Mouse (Mus musculus) yolk sac, embryonic 10.5 days (tissue): ENCODE measurements at regions not wholly inside any gene's neighbourhood (a gene's known extent, or its start where the extent isn't known, plus 50 kb on each side); places are given as distances from the start of the nearest gene placed in this dataset.

ENCODE experiments used
- DNase-seq: peaks from one replicate; pipeline ENCODE4 v3.0.0-alpha.2; 2017; ENCODE audit warnings: low spot score

- no peak for DNase-seq
These were observed 95.6 kb upstream of the Opcml start for GRCm38 (mm10) chr9:27694805-27695593.

- DNase-seq, result no peak
These were observed 89.0 kb upstream of the Opcml start for GRCm38 (mm10) chr9:27701559-27701958.

DNA sequence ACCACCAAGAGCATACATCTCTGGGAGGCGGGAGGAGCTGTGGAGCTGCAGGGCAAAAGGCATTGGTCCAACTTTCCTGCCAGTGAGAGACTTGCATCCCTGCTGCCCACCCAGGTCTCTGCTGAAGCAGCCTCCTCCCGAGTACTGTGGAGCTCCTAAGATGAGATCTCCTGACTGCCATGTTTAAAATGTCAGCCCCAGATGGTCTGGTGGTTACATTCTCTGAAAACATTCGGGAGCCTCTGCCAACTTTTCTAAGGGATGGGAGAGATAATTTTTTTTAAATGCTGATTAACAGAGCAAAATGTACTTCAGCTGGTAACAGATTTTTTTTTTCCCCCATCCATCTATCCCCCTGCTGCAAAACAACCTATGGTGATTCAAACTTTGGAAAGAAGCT lies 88.4 kb upstream of the Opcml start:
- DNase-seq, result no peak

- DNase-seq, result no peak
These were observed 86.6 kb upstream of the Opcml start for GRCm38 (mm10) chr9:27704001-27704400.

DNA sequence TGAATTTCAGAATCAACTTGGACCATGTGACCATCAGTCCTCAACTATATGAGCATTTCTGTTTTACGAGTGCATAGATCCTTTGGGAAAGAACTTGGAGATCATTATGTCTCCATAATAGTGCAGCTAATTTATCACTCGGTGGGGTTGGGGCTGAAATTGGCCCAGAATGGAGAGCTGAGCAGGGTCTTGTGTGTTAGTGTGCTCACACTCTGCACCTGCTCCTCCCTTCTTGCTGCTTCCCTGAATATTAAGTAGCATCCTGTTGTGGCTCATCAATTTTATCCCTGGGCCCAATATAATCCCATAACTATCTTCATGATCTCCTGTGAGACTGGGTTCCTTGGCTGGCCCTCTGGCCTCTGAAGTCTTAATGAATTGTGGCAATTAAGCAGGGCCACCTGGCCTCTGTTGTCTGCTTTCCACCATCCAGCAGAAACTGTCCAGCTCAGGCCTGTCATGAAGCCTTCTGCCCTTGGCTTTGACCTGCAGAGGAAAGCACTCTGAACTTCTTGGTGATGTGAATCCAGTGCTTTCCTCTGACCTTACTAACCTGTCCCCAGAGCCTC lies 66.7 kb upstream of the Opcml start:
- DNase-seq, result no peak

- DNase-seq, result no peak
These were observed 66.0 kb upstream of the Opcml start for GRCm38 (mm10) chr9:27724576-27724975.

- DNase-seq, result peak; percentile 5
These were observed 61.7 kb upstream of the Opcml start for GRCm38 (mm10) chr9:27728652-27729557.

DNA sequence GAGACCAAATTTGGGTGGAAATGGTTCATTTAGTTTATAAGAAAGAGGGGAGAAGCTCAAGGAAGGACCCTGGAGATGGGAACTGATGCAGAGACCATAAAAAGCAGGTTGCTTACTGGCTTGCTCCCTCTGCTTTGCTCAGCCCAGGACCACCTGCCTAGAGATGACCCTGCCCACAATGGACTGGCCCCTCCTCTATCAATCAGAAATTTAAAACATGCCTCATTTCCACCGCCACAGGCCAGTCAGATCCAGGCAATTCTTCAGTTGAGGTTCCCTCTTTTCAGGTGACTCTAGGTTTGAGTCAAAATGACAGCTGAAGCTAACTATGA lies 61.1 kb upstream of the Opcml start:
- no peak for DNase-seq

DNA sequence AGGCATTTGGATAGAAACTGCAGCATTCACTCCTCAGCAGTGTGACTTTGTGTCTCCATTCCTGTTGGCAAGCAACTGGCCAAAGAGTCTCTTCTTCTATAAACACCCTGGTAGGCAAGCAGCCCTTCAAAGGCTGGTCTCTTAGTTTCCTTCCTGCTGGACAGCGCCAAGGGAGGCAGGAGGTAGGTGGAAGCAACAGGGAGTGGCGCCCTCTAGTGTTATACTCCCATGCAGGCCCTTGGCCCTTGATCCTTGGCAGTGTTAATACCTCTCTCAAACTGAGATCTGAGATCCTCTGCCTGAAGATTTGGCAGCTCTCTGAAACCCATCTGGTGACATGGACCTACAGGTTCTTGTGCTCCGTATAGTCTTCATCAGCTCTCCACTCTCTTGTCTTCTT lies 51.3 kb upstream of the Opcml start:
- DNase-seq, result peak; percentile 4
